Mouse (Mus musculus): ENCODE results near the gene Epo.

The Epo gene

DNA sequence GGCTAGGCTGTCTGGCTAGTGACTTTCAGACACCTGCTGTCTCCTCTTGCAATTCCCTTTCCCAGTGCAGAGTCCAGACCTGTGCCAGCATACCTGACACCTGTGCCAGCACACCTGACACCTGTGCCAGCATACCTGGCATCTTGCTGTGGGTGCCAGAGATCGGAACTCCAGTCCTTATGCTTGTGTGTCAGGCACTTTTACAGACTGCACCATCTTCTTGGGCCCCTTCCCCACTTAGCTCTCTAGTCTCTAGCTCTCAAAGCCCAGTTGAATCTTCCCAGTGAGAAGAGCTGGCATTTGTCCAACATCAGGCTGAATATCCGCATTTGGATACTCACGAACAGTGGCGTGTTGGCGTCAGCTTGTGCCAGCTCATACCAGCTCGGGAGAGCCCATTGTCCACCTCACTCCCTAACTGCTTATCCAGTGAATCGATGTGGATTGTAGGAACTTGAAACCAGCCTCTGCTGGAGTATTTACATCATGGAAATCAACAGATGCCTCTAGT, 6.3 kb upstream of the Epo start:
- DNase-seq, result no peak

GRCm38 (mm10) chr5:137537461-137537860, 4.4 kb upstream of the Epo start:
- DNase-seq, result no peak

DNA sequence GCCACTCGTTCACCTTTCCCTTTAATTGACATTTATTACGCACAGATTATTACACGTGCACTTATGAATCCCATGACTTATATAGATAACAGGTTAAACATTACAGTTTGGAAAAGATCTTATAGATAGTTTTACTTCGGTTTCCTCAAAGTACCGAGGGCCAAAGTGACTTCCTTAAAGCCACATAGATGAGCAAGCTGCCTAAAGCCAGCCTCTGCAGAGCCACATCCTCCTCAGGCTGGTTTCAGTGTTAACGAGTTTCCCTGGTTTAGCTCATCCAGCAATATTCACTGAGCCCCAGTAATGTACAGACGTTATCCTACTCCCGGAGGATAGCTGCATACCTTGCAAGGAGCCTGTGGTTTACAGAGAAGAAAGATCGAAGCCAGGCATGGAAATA, 2.3 kb upstream of the Epo start:
- no peak for DNase-seq

GRCm38 (mm10) chr5:137534762-137535161, 1.7 kb upstream of the Epo start:
- DNase-seq, result peak; percentile 74

DNA sequence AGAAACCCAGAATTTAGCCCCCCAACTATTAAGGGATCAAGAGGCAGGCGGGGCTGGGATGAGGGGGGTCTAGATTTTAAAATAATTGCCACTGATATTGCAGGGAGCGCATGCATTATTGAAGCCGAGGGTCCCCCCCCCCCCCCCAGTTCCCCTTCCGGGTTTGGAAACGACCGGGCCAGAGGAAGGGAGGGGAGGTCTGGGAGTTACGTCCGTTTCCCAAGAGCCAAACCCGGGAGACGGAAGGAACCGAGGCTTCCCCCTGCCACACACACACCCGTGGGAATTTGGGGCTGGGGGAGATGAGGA, 280 bp downstream of the Epo start:
- no peak for DNase-seq

- no peak for DNase-seq
These were observed 773 bp downstream of the Epo start for GRCm38 (mm10) chr5:137532131-137532807.

- peak; percentile 62 for DNase-seq
These were observed 1.5 kb downstream of the Epo start for GRCm38 (mm10) chr5:137531414-137532130.

DNA sequence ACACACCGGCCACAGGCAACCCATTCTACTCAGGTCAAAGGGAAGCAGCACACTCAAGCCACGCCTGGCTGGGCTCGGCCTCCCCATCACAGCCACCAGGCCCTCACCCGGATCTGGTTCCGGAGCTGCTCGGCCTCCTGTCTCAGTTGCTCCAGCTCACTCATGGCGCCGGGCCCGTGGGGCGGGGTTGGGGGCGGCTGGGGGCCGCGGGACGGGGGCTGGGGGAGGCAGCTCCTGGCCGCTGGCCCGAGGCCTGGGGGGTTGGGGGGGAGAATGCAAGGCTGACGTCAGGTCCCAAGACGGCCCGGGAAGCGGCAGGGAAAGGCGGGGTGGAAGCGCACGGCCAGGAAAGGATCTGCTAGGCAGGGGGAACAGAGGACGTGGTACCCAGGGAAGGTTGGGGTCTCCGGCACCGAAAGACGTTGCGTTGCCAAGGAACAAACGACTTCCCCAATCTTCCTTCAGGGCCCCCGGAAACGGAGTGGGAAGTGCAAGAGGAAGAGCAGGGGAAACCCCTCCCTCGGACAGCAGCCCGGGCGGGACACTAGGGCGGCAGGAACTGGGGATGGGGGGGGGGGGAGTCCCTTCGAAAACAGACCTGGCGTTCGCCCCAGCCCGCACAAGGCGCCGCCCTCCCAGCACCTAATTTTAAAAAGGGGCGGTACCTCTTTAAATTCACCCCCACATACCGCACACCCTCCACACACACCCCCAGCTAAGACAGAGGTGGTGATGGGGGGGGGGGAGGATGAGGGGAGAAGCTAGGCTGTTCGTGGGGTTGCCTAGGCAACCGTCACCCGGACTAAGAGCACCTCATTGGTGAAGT, 2.2 kb downstream of the Epo start:
- peak; percentile 75 for DNase-seq

DNA sequence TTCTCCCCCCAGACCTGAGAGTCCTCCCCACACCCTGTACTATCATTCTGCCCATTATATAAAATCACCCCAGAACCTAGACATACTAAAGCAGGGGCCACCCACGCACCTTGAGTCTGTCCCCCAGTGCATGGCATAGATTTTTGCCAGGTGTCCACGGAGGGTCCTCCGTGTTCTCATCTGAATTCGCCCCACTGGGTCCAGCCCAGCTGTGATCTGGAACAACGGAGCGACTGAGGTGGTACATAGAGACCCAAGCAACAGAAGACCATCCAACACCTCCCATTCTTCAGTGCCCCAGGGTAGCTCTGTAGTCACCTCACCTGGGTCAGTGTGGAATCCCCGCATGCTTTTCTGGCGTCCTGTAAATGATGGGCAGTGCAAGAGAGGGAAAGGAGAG, 3.0 kb downstream of the Epo start:
- no peak for DNase-seq

GRCm38 (mm10) chr5:137529221-137529995, 3.6 kb downstream of the Epo start:
- DNase-seq, result no peak

DNA sequence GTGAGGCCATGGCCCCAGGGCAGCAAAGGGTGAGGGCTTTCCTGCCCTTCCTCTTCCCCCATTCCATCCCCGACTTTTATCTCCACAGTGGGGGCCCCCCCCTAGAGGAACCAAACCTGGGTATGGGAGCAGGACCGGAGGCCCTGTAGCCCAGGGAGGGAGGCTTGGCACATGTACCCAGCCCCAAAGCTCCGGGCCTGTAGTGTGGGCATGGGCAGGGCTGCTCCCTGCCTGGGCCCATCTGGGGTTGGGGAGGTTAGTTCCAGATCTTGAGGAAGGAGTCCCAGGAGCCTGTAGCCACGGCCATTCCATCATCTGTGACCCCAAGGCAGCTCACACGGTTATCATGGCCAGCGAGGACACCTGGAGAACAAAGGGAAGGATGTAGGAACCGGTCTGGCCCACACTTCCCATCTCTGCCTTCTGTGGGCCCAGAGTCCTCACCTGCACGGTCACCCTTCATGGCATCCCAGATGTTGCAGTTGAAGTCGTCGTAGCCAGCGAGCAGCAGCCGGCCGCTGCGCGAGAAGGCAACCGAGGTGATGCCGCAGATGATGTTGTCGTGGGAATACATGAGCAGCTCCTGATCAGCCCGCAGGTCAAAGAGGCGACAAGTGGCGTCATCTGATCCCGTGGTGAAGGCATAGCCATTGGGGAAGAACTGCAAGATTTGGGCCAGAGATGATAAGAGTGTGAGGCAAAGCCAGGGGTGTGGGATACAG, 4.6 kb downstream of the Epo start:
- no peak for DNase-seq

DNA sequence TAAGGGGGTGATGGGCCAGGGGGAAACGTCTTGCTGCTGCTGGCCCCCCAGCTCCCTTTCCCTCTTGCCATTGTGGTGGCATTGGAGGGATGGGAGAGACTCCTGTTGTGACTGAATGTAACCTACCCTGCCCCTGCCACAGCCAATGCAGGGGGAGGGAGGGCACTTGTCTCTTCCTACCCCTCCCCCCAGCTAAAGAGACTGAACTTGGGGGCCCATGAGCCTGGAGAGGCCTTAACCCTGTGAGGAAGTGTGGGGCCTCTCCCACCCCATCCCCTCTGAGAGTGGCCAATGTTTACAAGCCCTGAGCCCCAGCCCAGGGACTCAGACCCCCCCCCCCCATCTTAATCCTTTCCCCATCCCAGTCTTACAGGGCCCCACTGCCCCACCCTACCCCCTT, 5.6 kb downstream of the Epo start:
- DNase-seq, result no peak

DNA sequence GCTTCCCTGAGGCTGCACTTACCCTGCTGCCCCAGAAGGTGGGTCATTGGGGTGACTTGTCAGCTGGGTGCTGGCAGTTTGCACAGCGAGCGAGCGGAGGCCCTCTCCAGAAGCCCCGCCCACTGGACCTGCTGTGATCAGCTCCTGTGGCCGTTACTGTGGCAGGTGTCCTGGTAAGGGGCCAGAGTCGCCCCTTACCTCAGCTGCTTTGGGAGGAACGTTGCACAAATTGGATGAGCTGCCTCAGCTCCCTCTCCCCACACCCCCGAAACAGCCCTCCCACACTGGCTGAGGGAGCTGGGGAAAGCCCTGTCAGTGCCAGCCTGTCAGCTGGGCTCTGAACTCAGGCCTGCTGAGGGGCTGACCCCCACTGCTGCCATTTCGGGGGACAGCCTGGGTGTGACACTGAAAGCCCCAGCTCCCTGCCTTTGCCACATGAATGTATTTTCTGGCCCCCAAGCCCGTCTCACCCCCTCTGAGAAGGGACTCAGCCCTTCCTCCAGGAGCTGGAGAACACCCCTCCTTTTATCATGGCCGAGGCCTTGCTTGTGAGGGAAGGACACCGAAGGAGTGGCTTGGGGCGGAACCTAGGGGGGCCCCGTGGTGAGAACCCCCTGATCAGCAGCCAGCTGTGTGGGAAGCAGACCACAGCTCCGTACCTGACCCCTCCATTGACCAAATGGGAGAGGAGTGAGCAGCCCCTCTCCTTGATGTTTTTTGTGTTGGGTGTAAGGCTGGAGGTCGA, 6.7 kb downstream of the Epo start:
- peak; percentile 65 for DNase-seq

DNA sequence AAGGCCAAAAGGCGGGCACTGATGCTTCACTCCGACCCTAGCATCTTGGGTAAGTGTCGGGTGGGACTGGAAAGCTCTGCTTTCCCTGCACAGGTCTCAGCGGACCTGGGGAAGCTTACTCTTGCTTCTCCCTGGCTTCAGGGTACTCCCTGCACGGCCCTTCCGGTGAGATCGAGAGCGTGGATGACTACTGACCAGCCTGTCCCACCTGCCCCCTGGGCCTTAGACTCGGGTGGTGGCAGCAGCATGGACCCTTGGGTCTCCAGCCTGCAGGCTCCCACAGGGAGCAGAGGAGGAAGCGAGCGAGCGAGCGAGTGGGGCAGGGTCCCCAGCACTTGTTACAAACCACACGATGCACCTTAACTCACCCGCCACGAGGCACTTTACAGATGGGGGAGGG, 7.5 kb downstream of the Epo start:
- no peak for DNase-seq

- DNase-seq, result no peak
These were observed 8.4 kb downstream of the Epo start for GRCm38 (mm10) chr5:137524671-137525070.

- DNase-seq, result no peak
These were observed 8.9 kb downstream of the Epo start for GRCm38 (mm10) chr5:137524251-137524515.

GRCm38 (mm10) chr5:137523396-137524250, 9.4 kb downstream of the Epo start:
- no peak for DNase-seq

- no peak for DNase-seq
These were observed 10.3 kb downstream of the Epo start for GRCm38 (mm10) chr5:137522711-137523110.

DNA sequence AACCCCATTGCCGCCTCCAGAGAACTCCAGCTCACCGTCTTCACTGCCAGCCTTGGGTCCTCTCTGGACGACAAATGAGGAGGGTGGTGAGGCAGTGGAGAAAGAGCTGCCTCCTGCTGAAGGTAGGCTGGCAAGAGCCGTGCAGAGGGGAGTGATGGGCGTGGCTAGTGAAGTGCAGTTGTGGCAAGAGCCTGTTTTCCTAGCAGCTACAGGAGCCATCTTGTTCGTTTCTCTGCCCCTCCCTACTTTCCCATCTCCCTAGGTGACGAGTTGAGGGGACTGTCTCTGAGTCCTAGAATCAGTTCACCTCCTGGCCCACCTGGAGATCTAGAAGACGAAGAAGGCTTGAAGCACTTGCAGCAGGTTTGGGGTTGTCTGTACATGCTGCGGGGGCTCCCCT, 11.2 kb downstream of the Epo start:
- DNase-seq, result peak; percentile 47

DNA sequence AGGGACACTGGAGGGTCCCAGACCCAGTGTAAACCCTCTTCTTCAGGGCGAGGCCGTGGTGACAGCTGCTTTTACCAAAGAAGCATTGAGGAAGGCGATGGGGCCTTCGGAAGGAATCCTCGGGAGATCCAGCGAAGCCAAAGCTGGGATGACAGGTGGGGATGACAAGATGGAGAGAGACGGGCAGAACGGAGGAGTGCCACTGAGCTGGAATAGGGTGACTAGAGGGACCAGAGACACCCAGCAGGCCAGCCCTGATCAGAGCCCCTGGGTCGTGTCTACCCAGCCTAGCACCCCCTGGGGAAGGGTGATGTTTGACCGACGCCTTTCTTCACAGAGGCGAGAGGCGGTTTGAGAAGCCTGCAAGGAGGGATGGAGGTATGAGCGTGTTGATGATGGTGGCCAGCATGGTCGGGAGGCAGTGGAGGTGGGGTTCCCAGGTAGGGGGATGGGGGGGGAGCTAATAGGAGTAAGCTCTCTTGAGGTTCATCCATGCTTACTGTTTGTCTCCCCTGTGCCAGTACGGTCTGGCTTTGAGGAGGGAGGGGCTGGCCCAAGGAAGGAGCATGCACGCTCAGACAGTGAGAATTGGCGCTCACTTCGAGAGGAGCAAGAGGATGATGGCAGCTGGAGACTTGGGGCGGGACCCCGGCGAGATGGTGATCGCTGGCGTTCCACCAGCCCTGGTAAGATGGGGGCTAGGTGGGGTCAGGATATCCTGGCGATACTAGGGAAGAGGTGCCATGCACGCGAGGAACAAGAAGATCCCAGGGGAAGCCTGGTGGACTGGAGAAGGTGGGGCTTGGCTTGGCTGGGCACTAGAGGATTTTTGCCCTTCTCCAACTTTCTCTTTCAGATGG, 13.1 kb downstream of the Epo start:
- DNase-seq, result no peak
